Mouse (Mus musculus) testis, adult 2 months (tissue): ENCODE measurements around the gene Ugt1a5.

Experiments
- CTCF ChIP-seq: fragments of 200-500 bp; IDR thresholded peaks from 2 replicates; pipeline ENCODE4 v1.5.1; 2012; ENCODE audit warnings: low read depth, mild to moderate bottlenecking, inconsistent platforms, low read length, moderate library complexity; ENCODE audit not compliant: control insufficient read depth, insufficient read depth, insufficient replicate concordance
- POLR2A ChIP-seq: fragments of 200-500 bp; IDR thresholded peaks from 2 replicates; pipeline ENCODE4 v1.6.1; 2012; ENCODE audit warnings: low read depth, mild to moderate bottlenecking, inconsistent platforms, low read length, moderate library complexity; ENCODE audit not compliant: control insufficient read depth

GRCm38 (mm10) chr1:88245881-88246280 lies 80.1 kb downstream of the Ugt1a5 start:
- TF ChIP-seq POLR2A (no peak), CTCF (no peak)
